Mouse (Mus musculus): Measurements from ENCODE around the gene Ngrn. TPM values are rescaled to one million over a fixed set of nuclear protein-coding genes. Genes with fewer than 3 reads are reported as not detected.
A peak's percentile ranks its signal among the peaks of the same experiment; 100 is the strongest.

Ngrn gene
- total and polyA plus RNA-seq, 2 experiments from 2014 or later: 50.9 to 80.6 TPM

GRCm38 (mm10) chr7:80294062-80294763 is 33.2 kb downstream of the Ngrn start, which contains the start of gene Prc1:
Gene Prc1 (plus strand): TSS chr7:80294450.
- Histone ChIP-seq H3K4me2 (ENCODE audit: low read depth, low read length, poor library complexity, severe bottlenecking) (peak within 1 kb of the TSS; percentile 98), H3K9ac (replicated peaks; ENCODE audit: low read length, poor library complexity, severe bottlenecking) (peak within 1 kb of the TSS; percentile 50; the same call in 1 of the 2 replicates), H3K4me3 (ENCODE audit: low read depth, low read length) (peak within 1 kb of the TSS; percentile 68), H3K27me3 (ENCODE audit: insufficient read depth, low read length) (no peaks in the 10 kb centered on the region), H3K27ac (ENCODE audit: low read depth, low read length) (peak within 1 kb of the TSS; percentile 3; the same call in 1 of the 2 replicates), H3K4me1 (ENCODE audit: insufficient read depth, low read length) (no peaks in the 10 kb centered on the region), H3K9me3 (ENCODE audit: low read length) (no peaks in the 10 kb centered on the region), H3K36me3 (ENCODE audit: insufficient read depth, low read length) (peaks cover 9% of the 10 kb centered on the region)
- TF ChIP-seq CTCF (IDR thresholded peaks at IDR 0.05): 0 out of 2 replicates have a peak, but pooled peaks have one; percentile 3
- DNase-seq (ENCODE audit: low spot score): peak; percentile 98
- under 1% methylated on average over 52 of the region's 52 CpGs for WGBS
- ATAC-seq (ENCODE audit: low FRiP score): peak; percentile 97

- Histone ChIP-seq H3K4me2 (ENCODE audit: low read depth, low read length, poor library complexity, severe bottlenecking) (peak overlapping the region; percentile 98), H3K27me3 (ENCODE audit: insufficient read depth, low read length) (no peaks in the 10 kb centered on the region), H3K9ac (replicated peaks; ENCODE audit: low read length, poor library complexity, severe bottlenecking) (peak overlapping the region; percentile 50; the same call in 1 of the 2 replicates), H3K4me1 (ENCODE audit: insufficient read depth, low read length) (no peaks in the 10 kb centered on the region), H3K27ac (ENCODE audit: low read depth, low read length) (no peak overlapping the region), H3K4me3 (ENCODE audit: low read depth, low read length) (peak overlapping the region; percentile 68), H3K9me3 (ENCODE audit: low read length) (no peaks in the 10 kb centered on the region), H3K36me3 (ENCODE audit: insufficient read depth, low read length) (peaks cover 5% of the 10 kb centered on the region)
- WGBS: 9% methylated on average over 37 of the region's 37 CpGs
- peak; percentile 10 for DNase-seq (ENCODE audit: low spot score)
- no peak for TF ChIP-seq CTCF (IDR thresholded peaks at IDR 0.05)
- ATAC-seq (ENCODE audit: low FRiP score): no peak; the same call in 1 of the 2 replicates
Observed at GRCm38 (mm10) chr7:80294764-80295648, 34.0 kb downstream of the Ngrn start.

GRCm38 (mm10) chr7:80296462-80296861 is 35.4 kb downstream of the Ngrn start:
- Histone ChIP-seq H3K27ac (ENCODE audit: low read depth, low read length) (no peak overlapping the region), H3K36me3 (ENCODE audit: insufficient read depth, low read length) (no peaks in the 10 kb centered on the region), H3K4me2 (ENCODE audit: low read depth, low read length, poor library complexity, severe bottlenecking) (no peak overlapping the region), H3K9ac (replicated peaks; ENCODE audit: low read length, poor library complexity, severe bottlenecking) (no peak overlapping the region), H3K4me3 (ENCODE audit: low read depth, low read length) (no peak overlapping the region), H3K4me1 (ENCODE audit: insufficient read depth, low read length) (no peaks in the 10 kb centered on the region), H3K9me3 (ENCODE audit: low read length) (no peaks in the 10 kb centered on the region), H3K27me3 (ENCODE audit: insufficient read depth, low read length) (no peaks in the 10 kb centered on the region)
- no peak for TF ChIP-seq CTCF (IDR thresholded peaks at IDR 0.05)
- DNase-seq (ENCODE audit: low spot score): no peak
- 92% methylated on average over 6 of the region's 6 CpGs for WGBS
- no peak for ATAC-seq (ENCODE audit: low FRiP score)

GRCm38 (mm10) chr7:80297041-80297440 is 36.0 kb downstream of the Ngrn start:
- H3K4me1 ChIP-seq (ENCODE audit: insufficient read depth, low read length): no peaks in the 10 kb centered on the region
- H3K9me3 ChIP-seq (ENCODE audit: low read length): no peaks in the 10 kb centered on the region
- H3K27ac ChIP-seq (ENCODE audit: low read depth, low read length): no peak overlapping the region
- 81% methylated on average over 3 of the region's 3 CpGs for WGBS
- ATAC-seq (ENCODE audit: low FRiP score) (no peak), DNase-seq (ENCODE audit: low spot score) (no peak)
- no peaks in the 10 kb centered on the region for H3K27me3 ChIP-seq (ENCODE audit: insufficient read depth, low read length)
- H3K9ac ChIP-seq (replicated peaks; ENCODE audit: low read length, poor library complexity, severe bottlenecking): no peak overlapping the region
- no peaks in the 10 kb centered on the region for H3K36me3 ChIP-seq (ENCODE audit: insufficient read depth, low read length)
- TF ChIP-seq CTCF (IDR thresholded peaks at IDR 0.05): no peak
- no peak overlapping the region for H3K4me3 ChIP-seq (ENCODE audit: low read depth, low read length)
- no peak overlapping the region for H3K4me2 ChIP-seq (ENCODE audit: low read depth, low read length, poor library complexity, severe bottlenecking)

GRCm38 (mm10) chr7:80298754-80299153 is 37.7 kb downstream of the Ngrn start:
- H3K4me2 ChIP-seq (ENCODE audit: low read depth, low read length, poor library complexity, severe bottlenecking): no peak overlapping the region
- no peaks in the 10 kb centered on the region for H3K9me3 ChIP-seq (ENCODE audit: low read length)
- no peaks in the 10 kb centered on the region for H3K27me3 ChIP-seq (ENCODE audit: insufficient read depth, low read length)
- no peaks in the 10 kb centered on the region for H3K36me3 ChIP-seq (ENCODE audit: insufficient read depth, low read length)
- no peak overlapping the region for H3K27ac ChIP-seq (ENCODE audit: low read depth, low read length)
- no peak overlapping the region for H3K4me3 ChIP-seq (ENCODE audit: low read depth, low read length)
- H3K9ac ChIP-seq (replicated peaks; ENCODE audit: low read length, poor library complexity, severe bottlenecking): no peak overlapping the region
- DNase-seq (ENCODE audit: low spot score) (no peak), ATAC-seq (ENCODE audit: low FRiP score) (no peak)
- WGBS: 96% methylated on average over 4 of the region's 4 CpGs
- no peaks in the 10 kb centered on the region for H3K4me1 ChIP-seq (ENCODE audit: insufficient read depth, low read length)
- TF ChIP-seq CTCF (IDR thresholded peaks at IDR 0.05): no peak
